Mouse (Mus musculus): Measurements from ENCODE around the gene AC109138.7. TPM values are rescaled to one million over a fixed set of nuclear protein-coding genes. Genes with fewer than 3 reads are reported as not detected.

The AC109138.7 gene
- polyA plus RNA-seq, 1 experiment from 2014 or later: not detected

DNA sequence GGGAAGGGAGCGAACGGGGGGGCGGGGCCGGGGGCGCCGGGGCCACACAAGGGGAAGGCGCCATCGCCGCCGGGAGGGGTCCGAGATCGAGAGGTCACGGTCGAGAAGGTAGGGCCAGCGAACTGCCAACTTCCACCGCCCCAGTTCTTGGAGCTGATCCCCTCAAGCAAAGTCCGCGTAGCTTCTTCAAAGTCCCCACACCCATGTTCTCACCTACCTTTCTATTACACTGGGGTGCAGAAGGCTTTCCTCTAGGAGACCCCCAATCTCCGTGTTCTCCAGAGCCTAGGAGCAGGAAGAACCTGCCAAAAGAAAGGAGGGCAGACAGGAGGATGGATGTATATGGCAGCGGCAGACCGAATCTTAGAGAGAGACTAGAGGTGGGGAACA is 1.3 kb downstream of the AC109138.7 start:
- Histone ChIP-seq H3K4me3 (peak overlapping the region; percentile 70), H3K27me3 (ENCODE audit: insufficient read depth, poor library complexity, severe bottlenecking) (peaks cover 93% of the 10 kb centered on the region), H3K36me3 (no peaks in the 10 kb centered on the region), H3K4me1 (replicated peaks) (peaks cover 62% of the 10 kb centered on the region), H3K9me3 (no peaks in the 10 kb centered on the region), H3K27ac (peak overlapping the region; percentile 87)
- no peak for DNase-seq (ENCODE audit: low spot score)
- WGBS: 4% methylated on average over 16 of the region's 21 CpGs

DNA sequence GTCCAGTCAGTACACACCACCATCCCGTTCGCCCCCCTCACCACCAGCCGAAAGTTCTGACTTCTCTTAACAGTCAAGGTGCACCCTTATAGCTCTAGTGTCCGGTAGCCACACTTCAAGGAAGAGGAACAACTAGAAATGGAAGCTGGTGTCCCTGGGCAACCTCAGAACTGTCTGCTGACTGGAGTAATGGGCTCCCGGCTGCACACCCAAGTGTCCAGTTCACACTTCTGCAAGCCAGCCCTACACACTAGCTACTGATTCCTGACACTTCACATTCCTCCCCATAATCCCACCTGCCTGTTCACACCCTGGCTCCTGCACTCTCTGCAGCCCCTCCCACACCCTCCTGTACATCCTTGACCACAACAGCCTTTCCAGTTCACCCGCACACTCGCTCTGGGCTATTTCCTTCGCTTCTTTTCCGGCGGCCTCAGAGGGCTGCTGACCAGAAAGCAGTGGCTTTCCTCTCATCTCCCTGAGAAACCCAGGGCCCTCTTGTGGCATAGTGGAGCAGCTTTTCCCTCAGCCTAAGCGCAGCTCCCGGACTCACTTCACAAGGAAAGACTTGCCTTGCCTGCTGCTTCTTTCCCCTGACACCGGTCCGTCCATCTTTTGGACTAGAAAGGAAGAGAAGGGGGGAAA is 2.0 kb downstream of the AC109138.7 start:
- no peak overlapping the region for H3K27ac ChIP-seq
- WGBS: 19% methylated on average over 14 of the region's 14 CpGs
- peaks cover 67% of the 10 kb centered on the region for H3K4me1 ChIP-seq (replicated peaks)
- peak; percentile 51 for DNase-seq (ENCODE audit: low spot score)
- peaks cover 87% of the 10 kb centered on the region for H3K27me3 ChIP-seq (ENCODE audit: insufficient read depth, poor library complexity, severe bottlenecking)
- no peaks in the 10 kb centered on the region for H3K36me3 ChIP-seq
- peak overlapping the region; percentile 70; the same call in 1 of the 2 replicates for H3K4me3 ChIP-seq
- H3K9me3 ChIP-seq: no peaks in the 10 kb centered on the region

DNA sequence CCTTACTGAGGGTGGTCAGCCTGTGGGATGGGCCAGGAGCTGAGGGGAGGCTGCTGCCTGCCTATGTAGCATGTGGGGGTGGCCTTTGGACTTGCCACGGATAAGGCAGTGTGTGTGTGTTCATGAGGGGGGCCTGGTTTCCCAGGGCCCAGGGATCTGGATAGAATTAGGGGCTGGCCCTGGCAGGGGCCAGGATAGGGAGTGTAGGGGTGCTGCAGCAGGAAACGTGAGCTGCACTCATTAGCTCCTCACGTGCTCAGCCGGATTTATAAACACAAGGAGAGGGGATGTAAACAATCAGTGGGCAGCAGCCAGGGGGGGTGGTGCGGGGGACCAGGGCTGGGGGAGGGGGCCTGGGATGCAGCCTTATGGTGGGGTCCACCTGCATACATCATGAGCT is 3.0 kb downstream of the AC109138.7 start:
- H3K4me3 ChIP-seq: no peak overlapping the region
- no peaks in the 10 kb centered on the region for H3K9me3 ChIP-seq
- H3K27me3 ChIP-seq (ENCODE audit: insufficient read depth, poor library complexity, severe bottlenecking): peaks cover 84% of the 10 kb centered on the region
- H3K27ac ChIP-seq: no peak overlapping the region
- DNase-seq (ENCODE audit: low spot score): no peak
- WGBS: 15% methylated on average over 5 of the region's 5 CpGs
- H3K4me1 ChIP-seq (replicated peaks): peaks cover 59% of the 10 kb centered on the region
- H3K36me3 ChIP-seq: no peaks in the 10 kb centered on the region

DNA sequence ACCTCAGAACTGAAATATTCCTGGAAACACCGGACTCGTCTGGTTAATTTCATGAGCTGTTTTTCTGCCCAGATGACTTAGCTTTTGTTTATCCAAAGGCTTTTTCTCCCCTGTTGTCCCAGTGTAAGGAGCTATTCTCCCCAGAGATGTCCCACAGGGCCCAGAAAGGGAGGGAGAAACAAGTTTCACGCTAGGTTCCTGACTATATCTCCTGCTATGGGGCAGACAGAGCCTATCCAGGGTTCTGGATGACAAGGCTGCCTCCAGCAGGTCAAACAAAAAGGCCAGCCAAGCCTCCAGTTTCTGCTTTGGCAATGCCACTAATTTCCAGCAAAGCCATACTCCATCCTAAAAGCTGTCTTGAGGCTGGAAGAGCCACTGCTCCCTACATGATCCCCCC is 3.7 kb downstream of the AC109138.7 start:
- no peaks in the 10 kb centered on the region for H3K36me3 ChIP-seq
- no peak overlapping the region for H3K4me3 ChIP-seq
- H3K9me3 ChIP-seq: no peaks in the 10 kb centered on the region
- DNase-seq (ENCODE audit: low spot score): no peak
- H3K27ac ChIP-seq: no peak overlapping the region
- H3K4me1 ChIP-seq (replicated peaks): peaks cover 57% of the 10 kb centered on the region
- H3K27me3 ChIP-seq (ENCODE audit: insufficient read depth, poor library complexity, severe bottlenecking): peaks cover 79% of the 10 kb centered on the region
- 48% methylated on average over 3 of the region's 3 CpGs for whole genome bisulfite sequencing

- no peaks in the 10 kb centered on the region for H3K36me3 ChIP-seq
- H3K27me3 ChIP-seq (ENCODE audit: insufficient read depth, poor library complexity, severe bottlenecking): peaks cover 75% of the 10 kb centered on the region
- no peak overlapping the region for H3K4me3 ChIP-seq
- H3K27ac ChIP-seq: no peak overlapping the region
- H3K9me3 ChIP-seq: no peaks in the 10 kb centered on the region
- H3K4me1 ChIP-seq (replicated peaks): peaks cover 53% of the 10 kb centered on the region
- DNase-seq (ENCODE audit: low spot score): no peak
- WGBS: 93% methylated on average over 11 of the region's 11 CpGs
Observed at GRCm38 (mm10) chr19:4218293-4218692, 4.1 kb downstream of the AC109138.7 start.

DNA sequence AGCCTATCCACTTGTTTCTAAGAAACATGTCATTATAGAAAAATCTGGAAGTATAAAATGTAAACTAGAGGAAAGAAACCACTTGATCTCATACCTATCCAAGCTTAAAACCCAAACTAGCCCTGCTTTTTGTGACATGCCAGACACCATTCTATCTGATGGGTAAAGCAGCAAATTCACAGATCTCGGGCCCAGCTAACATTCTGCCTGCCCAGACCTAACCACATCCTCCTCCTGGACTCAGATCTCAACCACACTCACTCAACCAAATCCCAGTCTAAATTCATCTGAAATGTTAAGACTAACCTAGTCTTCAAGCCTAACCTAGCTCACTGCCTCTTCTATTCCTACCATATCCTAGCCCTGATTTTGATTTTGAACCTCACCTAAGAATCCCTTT is 4.6 kb downstream of the AC109138.7 start:
- WGBS: 74% methylated on average over 1 of the region's 1 CpGs
- H3K36me3 ChIP-seq: no peaks in the 10 kb centered on the region
- H3K4me1 ChIP-seq (replicated peaks): peaks cover 48% of the 10 kb centered on the region
- no peak overlapping the region for H3K4me3 ChIP-seq
- no peak for DNase-seq (ENCODE audit: low spot score)
- no peak overlapping the region for H3K27ac ChIP-seq
- H3K9me3 ChIP-seq: no peaks in the 10 kb centered on the region
- H3K27me3 ChIP-seq (ENCODE audit: insufficient read depth, poor library complexity, severe bottlenecking): peaks cover 70% of the 10 kb centered on the region

DNA sequence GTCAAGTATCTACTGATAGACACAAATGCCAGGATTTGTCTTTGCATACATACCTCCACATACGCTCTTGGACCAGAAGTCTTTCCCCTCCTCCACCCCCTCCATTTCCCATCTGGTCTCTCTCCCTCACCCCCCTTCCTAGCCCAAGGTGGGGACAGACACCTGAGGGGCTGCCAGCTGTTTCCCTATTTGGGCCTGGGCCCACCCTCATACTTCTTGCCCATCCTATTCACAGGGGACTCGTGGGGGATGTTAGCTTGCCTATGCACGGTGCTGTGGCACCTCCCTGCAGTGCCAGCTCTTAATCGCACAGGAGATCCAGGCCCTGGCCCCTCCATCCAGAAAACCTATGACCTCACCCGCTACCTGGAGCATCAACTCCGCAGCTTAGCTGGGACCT is 5.8 kb downstream of the AC109138.7 start:
- DNase-seq (ENCODE audit: low spot score): no peak
- Histone ChIP-seq H3K27ac (no peak overlapping the region), H3K27me3 (ENCODE audit: insufficient read depth, poor library complexity, severe bottlenecking) (peaks cover 58% of the 10 kb centered on the region), H3K4me3 (no peak overlapping the region), H3K36me3 (no peaks in the 10 kb centered on the region), H3K4me1 (replicated peaks) (peaks cover 37% of the 10 kb centered on the region), H3K9me3 (no peaks in the 10 kb centered on the region)
- 83% methylated on average over 6 of the region's 6 CpGs for WGBS

DNA sequence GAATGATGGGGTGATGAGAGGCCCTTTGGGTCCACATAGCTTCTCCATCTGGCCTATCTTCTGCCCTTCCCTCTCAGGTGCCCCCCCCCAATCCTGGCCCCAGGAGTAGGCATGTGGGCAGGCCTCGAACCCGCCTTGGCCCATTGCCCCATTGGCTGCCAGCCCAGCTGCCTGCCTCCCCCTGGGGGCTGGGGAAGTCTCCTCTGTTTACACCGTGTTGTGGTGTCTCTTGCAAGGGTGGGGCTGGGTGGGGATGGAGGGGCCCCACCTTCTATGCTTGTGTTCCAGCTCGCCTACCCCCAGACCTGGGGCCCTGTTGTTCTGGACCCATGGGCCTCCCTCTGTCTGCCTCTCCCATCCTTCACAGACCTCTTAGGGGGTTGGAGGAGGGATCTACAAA is 6.3 kb downstream of the AC109138.7 start:
- DNase-seq (ENCODE audit: low spot score): no peak
- Histone ChIP-seq H3K27ac (no peak overlapping the region), H3K4me3 (no peak overlapping the region), H3K27me3 (ENCODE audit: insufficient read depth, poor library complexity, severe bottlenecking) (peaks cover 53% of the 10 kb centered on the region), H3K9me3 (no peaks in the 10 kb centered on the region), H3K4me1 (replicated peaks) (peaks cover 32% of the 10 kb centered on the region), H3K36me3 (no peaks in the 10 kb centered on the region)
- 68% methylated on average over 4 of the region's 4 CpGs for WGBS

DNA sequence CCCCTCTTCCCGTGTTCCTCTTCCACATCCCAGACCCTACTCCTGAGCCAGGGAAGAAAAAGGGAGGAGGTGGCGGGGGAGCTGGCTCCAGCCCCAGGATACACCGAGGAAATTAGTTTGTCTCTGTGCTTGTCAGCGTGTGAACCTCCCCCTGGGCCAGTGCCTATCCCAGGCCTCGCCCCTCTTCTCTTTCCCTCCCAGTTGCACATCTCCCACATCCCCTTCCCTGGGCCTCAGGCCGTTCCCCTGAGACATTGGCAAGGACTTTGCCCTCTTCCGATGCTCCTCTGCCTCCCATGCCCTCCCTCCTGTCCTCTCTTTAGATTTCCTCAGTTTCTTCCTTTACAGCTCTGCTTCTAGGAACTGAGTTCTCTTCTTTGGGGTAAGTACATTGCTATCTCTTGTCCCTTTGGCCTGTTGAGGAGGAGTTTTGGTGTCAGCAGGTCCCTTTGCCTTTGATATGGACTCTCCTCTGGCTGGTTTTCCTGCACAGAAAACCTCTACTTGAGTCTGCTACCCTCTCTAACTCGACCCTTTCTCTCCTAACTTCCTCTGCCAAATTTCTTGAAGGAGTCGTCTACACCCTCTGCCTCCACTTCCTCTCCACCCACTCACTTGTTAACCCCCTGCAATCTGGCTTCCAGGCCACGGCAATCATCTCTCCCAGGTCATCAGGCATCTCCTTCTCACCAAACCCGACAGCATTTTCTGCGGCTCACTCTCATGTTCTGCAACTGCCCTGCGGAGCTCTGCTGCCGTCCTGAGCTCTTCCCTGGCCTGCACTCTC is 7.0 kb downstream of the AC109138.7 start:
- Histone ChIP-seq H3K9me3 (no peaks in the 10 kb centered on the region), H3K4me1 (replicated peaks) (peaks cover 24% of the 10 kb centered on the region), H3K4me3 (no peak overlapping the region), H3K36me3 (no peaks in the 10 kb centered on the region), H3K27me3 (ENCODE audit: insufficient read depth, poor library complexity, severe bottlenecking) (peaks cover 49% of the 10 kb centered on the region), H3K27ac (no peak overlapping the region)
- 43% methylated on average over 14 of the region's 14 CpGs for WGBS
- DNase-seq (ENCODE audit: low spot score): no peak

GRCm38 (mm10) chr19:4222165-4222564 is 8.0 kb downstream of the AC109138.7 start:
- no peak overlapping the region for H3K27ac ChIP-seq
- DNase-seq (ENCODE audit: low spot score): no peak

DNA sequence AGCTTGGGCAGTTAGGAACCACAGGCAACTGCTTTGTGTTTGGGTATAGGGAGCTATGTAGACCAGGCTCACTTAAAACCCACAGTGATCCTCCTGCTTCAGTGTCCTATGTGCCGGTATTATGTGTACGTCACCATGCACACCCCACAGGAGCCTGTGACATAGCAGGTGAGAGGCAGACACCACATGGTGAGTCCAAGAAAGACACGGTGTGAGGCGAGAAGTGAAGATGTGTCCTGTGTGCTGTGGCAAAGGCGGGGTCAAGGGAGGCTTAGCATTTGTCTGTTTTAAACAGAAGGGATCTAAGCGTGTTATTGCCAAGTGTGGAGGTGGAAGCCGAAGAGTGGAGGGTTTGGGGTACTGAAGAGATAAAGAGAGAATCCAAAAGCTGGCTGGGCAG is 12.6 kb downstream of the AC109138.7 start:
- Histone ChIP-seq H3K36me3 (no peaks in the 10 kb centered on the region), H3K27me3 (ENCODE audit: insufficient read depth, poor library complexity, severe bottlenecking) (peaks cover 42% of the 10 kb centered on the region), H3K9me3 (no peaks in the 10 kb centered on the region), H3K4me3 (no peak overlapping the region), H3K4me1 (replicated peaks) (peaks cover 13% of the 10 kb centered on the region), H3K27ac (no peak overlapping the region)
- DNase-seq (ENCODE audit: low spot score): no peak
- WGBS: 89% methylated on average over 7 of the region's 7 CpGs

More at GRCm38 (mm10) chr19:4222165-4222564, 8.0 kb downstream of the AC109138.7 start:
- 88% methylated on average over 11 of the region's 11 CpGs for WGBS
- H3K36me3 ChIP-seq: no peaks in the 10 kb centered on the region
- H3K27me3 ChIP-seq (ENCODE audit: insufficient read depth, poor library complexity, severe bottlenecking): peaks cover 45% of the 10 kb centered on the region
- peaks cover 14% of the 10 kb centered on the region for H3K4me1 ChIP-seq (replicated peaks)
- H3K9me3 ChIP-seq: no peaks in the 10 kb centered on the region
- H3K4me3 ChIP-seq: no peak overlapping the region

GRCm38 (mm10) chr19:4227446-4227845 is 13.3 kb downstream of the AC109138.7 start:
- no peak for DNase-seq (ENCODE audit: low spot score)
- H3K4me1 ChIP-seq (replicated peaks): peaks cover 16% of the 10 kb centered on the region
- H3K9me3 ChIP-seq: no peaks in the 10 kb centered on the region
- WGBS: 72% methylated on average over 5 of the region's 5 CpGs
- no peak overlapping the region for H3K4me3 ChIP-seq
- no peaks in the 10 kb centered on the region for H3K36me3 ChIP-seq
- peaks cover 36% of the 10 kb centered on the region for H3K27me3 ChIP-seq (ENCODE audit: insufficient read depth, poor library complexity, severe bottlenecking)
- H3K27ac ChIP-seq: no peak overlapping the region

- Histone ChIP-seq H3K4me3 (no peak overlapping the region), H3K4me1 (replicated peaks) (peaks cover 17% of the 10 kb centered on the region), H3K27me3 (ENCODE audit: insufficient read depth, poor library complexity, severe bottlenecking) (peaks cover 36% of the 10 kb centered on the region), H3K36me3 (no peaks in the 10 kb centered on the region), H3K27ac (no peak overlapping the region), H3K9me3 (no peaks in the 10 kb centered on the region)
- 22% methylated on average over 8 of the region's 8 CpGs for WGBS
- DNase-seq (ENCODE audit: low spot score): peak; percentile 71
Observed at GRCm38 (mm10) chr19:4227894-4228678, 13.9 kb downstream of the AC109138.7 start.
